Mouse (Mus musculus) limb, embryonic 12.5 days (tissue): ENCODE measurements around the gene Crcp. TPM values are rescaled to one million over a fixed set of nuclear protein-coding genes. Genes with fewer than 3 reads are reported as not detected.

Source experiments
- ATAC-seq: fragments of 200-750 bp; cut with Nextera tagmentation; 2 replicates; pipeline ENCODE4 v1.8.0; 2017; ENCODE audit warnings: low read depth, moderate TSS enrichment; ENCODE audit not compliant: insufficient number of reproducible peaks, insufficient read depth, low FRiP score, low TSS enrichment
- H3K27ac ChIP-seq: fragments of 300-500 bp; sonication (generic); 2 replicates; pipeline ENCODE4 v1.5.1; 2016; ENCODE audit warnings: mild to moderate bottlenecking, moderate library complexity
- H3K27me3 ChIP-seq: fragments of 300-500 bp; sonication (generic); 2 replicates; pipeline ENCODE4 v1.6.1; 2016; ENCODE audit warnings: mild to moderate bottlenecking, moderate library complexity
- H3K36me3 ChIP-seq: fragments of 300-500 bp; sonication (generic); 2 replicates; pipeline ENCODE4 v1.6.1; 2016; ENCODE audit warnings: mild to moderate bottlenecking, moderate library complexity
- H3K4me1 ChIP-seq: fragments of 300-500 bp; sonication (generic); replicated peaks from 2 replicates; pipeline ENCODE4 v1.6.1; 2016
- H3K4me2 ChIP-seq: fragments of 300-500 bp; sonication (generic); 2 replicates; pipeline ENCODE4 v1.6.1; 2016; ENCODE audit warnings: mild to moderate bottlenecking, moderate library complexity
- H3K4me3 ChIP-seq: fragments of 300-500 bp; sonication (generic); replicated peaks from 2 replicates; pipeline ENCODE4 v1.5.1; 2016; ENCODE audit warnings: mild to moderate bottlenecking
- H3K9ac ChIP-seq: fragments of 300-500 bp; sonication (generic); replicated peaks from 2 replicates; pipeline ENCODE4 v1.6.1; 2016; ENCODE audit warnings: mild to moderate bottlenecking, moderate library complexity
- H3K9me3 ChIP-seq: fragments of 300-500 bp; sonication (generic); 2 replicates; pipeline ENCODE4 v1.6.1; 2016; ENCODE audit warnings: mild to moderate bottlenecking, moderate library complexity
- WGBS: fragments of 180-500 bp; shearing (Covaris S2); methylation state at CpG from one replicate; pipeline ENCODE4 v1.1.7; 2016; 5-methylcytosine and 5-hydroxymethylcytosine counted together
- polyA plus RNA-seq: library from polyadenylated mRNA; unstranded; fragments of >200 nt; fragmentation: Nextera tagmentation; extraction: Ambion mirVana; gene quantifications from 2 replicates; pipeline ENCODE4 v1.2.1, GENCODE M21; 2016

Gene Crcp
- polyA plus RNA-seq, 1 experiment from 2014 or later, result 39.6 TPM

DNA sequence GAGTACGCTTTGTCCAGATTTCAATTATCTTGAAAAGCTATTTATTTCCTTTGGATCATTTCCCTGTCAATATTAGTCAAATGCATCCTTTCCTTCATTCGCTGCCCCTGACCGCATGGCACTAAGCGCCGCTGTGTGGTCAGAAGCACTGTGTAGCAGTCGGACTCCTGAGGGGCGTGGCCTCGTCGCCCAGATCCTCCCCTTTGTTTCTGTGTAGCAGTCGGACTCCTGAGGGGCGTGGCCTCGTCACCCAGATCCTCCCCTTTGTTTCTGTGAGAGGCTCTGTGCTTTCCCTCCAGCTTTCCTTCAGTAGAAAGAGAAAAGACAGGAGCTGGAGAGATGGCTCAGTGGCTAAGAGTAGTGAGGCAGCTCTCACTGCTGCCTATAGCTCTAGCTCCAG lies 67.7 kb downstream of the Crcp start:
- peaks cover 16% of the 10 kb centered on the region for H3K36me3 ChIP-seq
- H3K27me3 ChIP-seq, result no peaks in the 10 kb centered on the region
- no peak overlapping the region for H3K4me2 ChIP-seq
- WGBS, result 71% methylated on average over 12 of the region's 12 CpGs
- no peak overlapping the region for H3K4me3 ChIP-seq
- ATAC-seq, result no peak
- 0 out of 2 replicates have a peak, but pooled peaks cover 2% of the 10 kb centered on the region for H3K9me3 ChIP-seq
- no peaks in the 10 kb centered on the region for H3K4me1 ChIP-seq
- H3K9ac ChIP-seq, result no peak overlapping the region
- H3K27ac ChIP-seq, result no peak overlapping the region

DNA sequence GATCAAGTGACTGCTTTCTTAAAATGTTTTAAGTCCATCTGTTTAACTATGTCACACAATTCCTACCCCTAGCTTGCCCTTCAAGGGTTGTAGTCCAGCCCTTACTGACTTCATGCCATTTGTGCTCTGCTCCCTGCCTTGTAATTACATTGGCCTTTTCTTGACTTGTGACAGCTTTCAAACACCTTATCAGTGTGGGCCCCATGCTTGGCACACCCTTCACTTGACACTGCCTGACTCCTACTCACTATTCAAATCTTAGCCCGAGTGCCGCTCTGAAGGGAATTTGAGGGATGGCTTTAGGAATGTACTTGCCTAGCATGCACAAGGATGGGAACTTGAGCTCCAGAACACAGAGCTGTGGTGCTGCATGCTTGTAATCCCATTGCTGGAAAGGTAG lies 68.7 kb downstream of the Crcp start:
- WGBS, result 89% methylated on average over 2 of the region's 2 CpGs

DNA sequence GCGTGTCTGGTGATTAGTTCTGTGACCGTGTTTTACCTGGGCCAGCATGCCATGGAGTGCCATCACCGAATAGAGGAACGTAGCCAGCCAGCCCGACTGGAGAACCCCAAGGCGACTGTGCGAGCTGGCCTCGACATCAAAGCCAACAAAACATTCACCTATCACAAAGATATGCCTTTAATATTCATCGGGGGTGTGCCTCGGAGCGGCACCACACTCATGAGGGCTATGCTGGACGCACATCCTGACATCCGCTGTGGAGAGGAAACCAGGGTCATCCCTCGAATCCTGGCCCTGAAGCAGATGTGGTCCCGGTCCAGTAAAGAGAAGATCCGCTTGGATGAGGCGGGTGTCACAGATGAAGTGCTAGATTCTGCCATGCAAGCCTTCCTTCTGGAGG lies 72.6 kb downstream of the Crcp start:
- H3K9me3 ChIP-seq, result no peaks in the 10 kb centered on the region
- H3K9ac ChIP-seq, result no peak overlapping the region
- H3K4me1 ChIP-seq, result peaks cover 4% of the 10 kb centered on the region; the same call in 1 of the 2 replicates
- H3K4me3 ChIP-seq, result no peak overlapping the region
- H3K27ac ChIP-seq, result no peak overlapping the region
- ATAC-seq, result no peak
- H3K36me3 ChIP-seq, result peaks cover 35% of the 10 kb centered on the region
- 96% methylated on average over 17 of the region's 17 CpGs for WGBS
- no peaks in the 10 kb centered on the region for H3K27me3 ChIP-seq
- no peak overlapping the region for H3K4me2 ChIP-seq

More for the DNA sequence above, 68.7 kb downstream of the Crcp start:
- H3K27ac ChIP-seq, result no peak overlapping the region
- no peak overlapping the region for H3K9ac ChIP-seq
- H3K9me3 ChIP-seq, result 0 out of 2 replicates have a peak, but pooled peaks cover 2% of the 10 kb centered on the region
- H3K4me2 ChIP-seq, result no peak overlapping the region
- peaks cover 24% of the 10 kb centered on the region for H3K36me3 ChIP-seq
- H3K27me3 ChIP-seq, result no peaks in the 10 kb centered on the region
- no peaks in the 10 kb centered on the region for H3K4me1 ChIP-seq
- ATAC-seq, result no peak
- H3K4me3 ChIP-seq, result no peak overlapping the region

DNA sequence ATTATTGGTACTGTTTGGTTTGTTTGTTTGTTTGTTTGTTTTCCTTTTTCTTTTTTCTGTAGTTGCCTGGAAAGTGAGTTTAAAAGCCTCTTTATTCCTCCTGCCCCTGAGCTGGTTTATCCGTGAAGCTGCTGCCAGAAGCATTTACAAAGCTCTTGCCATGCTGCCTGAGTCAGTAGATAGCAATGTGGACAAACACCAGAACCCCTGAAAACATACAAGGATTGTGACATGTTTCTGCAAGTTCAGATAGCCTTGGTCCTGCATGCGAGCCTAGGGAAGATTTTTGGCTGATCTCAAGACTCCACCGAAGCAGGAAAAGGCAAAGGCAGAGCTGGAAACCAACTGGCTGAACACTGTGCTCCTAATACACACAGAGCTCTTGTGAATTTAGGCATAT lies 80.3 kb downstream of the Crcp start:
- ATAC-seq, result no peak
- Histone ChIP-seq H3K4me3 (no peak overlapping the region), H3K9me3 (no peaks in the 10 kb centered on the region), H3K4me2 (no peak overlapping the region), H3K27ac (peak overlapping the region; percentile 50; the same call in 1 of the 2 replicates), H3K9ac (no peak overlapping the region), H3K4me1 (peaks cover 14% of the 10 kb centered on the region), H3K27me3 (no peaks in the 10 kb centered on the region), H3K36me3 (peaks cover 45% of the 10 kb centered on the region)
- 83% methylated on average over 3 of the region's 3 CpGs for WGBS

Other genes starting within 250 kb of the Crcp start
- gene Psph, start 241.8 kb upstream of the Crcp start, polyA plus RNA-seq, result 28.5 and 28.6 TPM in 2 replicates
- 67.6 and 74.2 TPM in 2 replicates for gene Sumf2, start 182.3 kb upstream of the Crcp start, polyA plus RNA-seq
- gene Chchd2, start 141.8 kb upstream of the Crcp start, polyA plus RNA-seq, result 926 and 978 TPM in 2 replicates
- 10.9 and 11.9 TPM in 2 replicates for gene Zbed5, start 133.6 kb upstream of the Crcp start, polyA plus RNA-seq
- 0.24 and 0.36 TPM in 2 replicates for gene Phkg1, start 130.7 kb upstream of the Crcp start, polyA plus RNA-seq
- 5.0 and 6.2 TPM in 2 replicates for gene Nupr1l, start 120.8 kb upstream of the Crcp start, polyA plus RNA-seq
- gene Vkorc1l1, start 87.3 kb upstream of the Crcp start, polyA plus RNA-seq, result 35.8 and 36.7 TPM in 2 replicates
- gene Gusb, start 26.2 kb upstream of the Crcp start, polyA plus RNA-seq, result 43.0 and 45.7 TPM in 2 replicates
- gene Asl, start within 50 bp of the Crcp start, polyA plus RNA-seq, result 29.5 and 29.6 TPM in 2 replicates
- gene Tpst1, start 44.0 kb downstream of the Crcp start, polyA plus RNA-seq, result 83.5 and 85.3 TPM in 2 replicates
- gene Kctd7, start 115.6 kb downstream of the Crcp start, polyA plus RNA-seq, result 6.3 and 6.9 TPM in 2 replicates
- gene Rabgef1, start 142.5 kb downstream of the Crcp start, polyA plus RNA-seq, result 26.8 and 26.9 TPM in 2 replicates
- 36.4 and 37.2 TPM in 2 replicates for gene Tmem248, start 187.8 kb downstream of the Crcp start, polyA plus RNA-seq
- 63.4 and 64.8 TPM in 2 replicates for gene Sbds, start 226.2 kb downstream of the Crcp start, polyA plus RNA-seq
- gene Tyw1, start 226.3 kb downstream of the Crcp start, polyA plus RNA-seq, result 28.4 and 31.5 TPM in 2 replicates